Mouse (Mus musculus): ENCODE measurements at regions not wholly inside any gene's neighbourhood (a gene's known extent, or its start where the extent isn't known, plus 50 kb on each side); places are given as distances from the start of the nearest gene placed in this dataset.

DNA sequence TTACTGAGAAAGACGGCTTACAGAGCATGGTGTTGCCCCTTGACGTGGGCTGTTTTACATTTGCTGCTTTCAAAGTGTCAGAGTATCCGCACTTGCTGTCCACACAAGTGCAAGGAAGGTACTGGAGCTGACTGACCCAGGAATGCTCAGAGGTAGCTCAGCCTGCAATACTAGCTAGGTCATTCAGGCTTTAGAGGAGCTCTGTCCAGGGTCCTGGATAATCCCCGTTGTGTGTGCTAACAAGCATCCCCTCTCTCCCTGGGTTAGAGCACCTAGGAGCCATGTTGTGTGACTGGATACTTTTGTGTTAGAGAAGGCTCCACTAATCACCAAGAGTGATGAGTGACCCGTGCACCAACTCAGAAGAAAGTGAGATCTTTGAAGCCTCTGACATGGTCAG, 431.9 kb upstream of the 3110018I06Rik start:
- no peak overlapping the region for H3K9ac ChIP-seq (ENCODE audit: control insufficient read depth, low read depth, low read length, poor library complexity, severe bottlenecking)
- no peak overlapping the region for H3K27ac ChIP-seq (ENCODE audit: control insufficient read depth, low read depth, low read length)
- H3K36me3 ChIP-seq (ENCODE audit: control insufficient read depth in 1 of 2, insufficient read depth in 2 of 2, low read length in 2 of 2), result no peaks in the 10 kb centered on the region
- DNase-seq (ENCODE audit: low read depth, low spot score), result peak; percentile 1
- H3K4me1 ChIP-seq (ENCODE audit: control insufficient read depth in 1 of 2, insufficient read depth in 2 of 2, low read length in 2 of 2), result no peaks in the 10 kb centered on the region
- no peak overlapping the region for H3K4me3 ChIP-seq (ENCODE audit: control insufficient read depth in 1 of 2, insufficient read depth in 1 of 2, low read depth in 2 of 2, low read length in 2 of 2)
- H3K79me2 ChIP-seq (ENCODE audit: control insufficient read depth, insufficient read depth, low read length, poor library complexity), result no peaks in the 10 kb centered on the region
- TF ChIP-seq ELF1 (IDR thresholded peaks at IDR 0.05; ENCODE audit: low read depth, low read length) (no peak), MAZ (IDR thresholded peaks at IDR 0.05; ENCODE audit: low read depth, low read length) (no peak), CTCF (IDR thresholded peaks at IDR 0.05 in 2 of 3, conservative IDR thresholded peaks at IDR 0.05 in 1 of 3; ENCODE audit: control insufficient read depth in 1 of 3, insufficient read depth in 1 of 3, low read depth in 2 of 3, low read length in 3 of 3, poor library complexity in 1 of 3, severe bottlenecking in 1 of 3) (no peak), MEF2A (IDR thresholded peaks at IDR 0.05; ENCODE audit: extremely low read depth, insufficient replicate concordance, low read depth, low read length, poor library complexity, severe bottlenecking) (no peak), CHD1 (IDR thresholded peaks at IDR 0.05; ENCODE audit: low read depth, low read length) (no peak), E2F4 (IDR thresholded peaks at IDR 0.05; ENCODE audit: borderline replicate concordance, low read depth, low read length) (no peak), ZKSCAN1 (IDR thresholded peaks at IDR 0.05; ENCODE audit: low read depth, low read length) (no peak), GABPA (IDR thresholded peaks at IDR 0.05; ENCODE audit: low read depth, low read length) (no peak), SIN3A (IDR thresholded peaks at IDR 0.05; ENCODE audit: low read length) (no peak), NRF1 (IDR thresholded peaks at IDR 0.05; ENCODE audit: insufficient read depth, low read depth, low read length, poor library complexity, severe bottlenecking) (no peak), POLR2AphosphoS2 (IDR thresholded peaks at IDR 0.05; ENCODE audit: low read length) (no peak), EP300 (IDR thresholded peaks at IDR 0.05; ENCODE audit: low read depth in 1 of 2, low read length in 2 of 2) (no peak), MAFK (IDR thresholded peaks at IDR 0.05; ENCODE audit: borderline replicate concordance, low read depth, low read length) (no peak), USF1 (IDR thresholded peaks at IDR 0.05; ENCODE audit: low read depth, low read length) (no peak), POLR2A (IDR thresholded peaks at IDR 0.05; ENCODE audit: control insufficient read depth in 1 of 2, insufficient read depth in 1 of 2, low read depth in 1 of 2, low read length in 2 of 2, poor library complexity in 1 of 2) (no peak), MXI1 (IDR thresholded peaks at IDR 0.05; ENCODE audit: low read depth, low read length) (no peak), TCF12 (IDR thresholded peaks at IDR 0.05; ENCODE audit: low read depth, low read length) (no peak), ZNF384 (IDR thresholded peaks at IDR 0.05; ENCODE audit: low read depth, low read length) (no peak), TBP (IDR thresholded peaks at IDR 0.05; ENCODE audit: low read depth, low read length) (no peak)
- no peaks in the 10 kb centered on the region for H3K27me3 ChIP-seq (ENCODE audit: control insufficient read depth in 1 of 2, insufficient read depth in 2 of 2, low read length in 2 of 2)
- 0 out of 2 replicates have a peak, but pooled peaks cover 1% of the 10 kb centered on the region for H3K9me3 ChIP-seq (replicated peaks; ENCODE audit: insufficient read depth, low read length)

DNA sequence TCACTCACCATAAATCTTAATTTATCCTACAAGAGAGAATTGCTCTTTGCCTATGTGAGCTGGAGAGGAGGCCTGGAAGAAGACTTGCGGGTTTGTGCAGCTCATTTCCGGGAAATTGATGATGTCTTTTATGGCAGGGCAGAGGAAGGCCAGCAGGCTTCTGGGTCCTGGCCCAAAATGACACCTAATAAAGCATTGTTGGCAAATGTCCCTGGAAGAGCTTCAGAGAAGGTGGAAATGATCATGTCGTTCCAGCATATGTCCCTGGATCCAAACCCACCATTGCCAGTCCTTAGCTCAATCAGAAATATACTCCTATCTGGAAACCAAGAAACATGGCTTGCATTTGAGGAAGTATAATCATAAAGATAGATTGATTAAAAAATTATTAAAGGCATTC, 427.9 kb upstream of the 3110018I06Rik start:
- no peak overlapping the region for H3K27ac ChIP-seq (ENCODE audit: control insufficient read depth, low read depth, low read length)
- H3K4me1 ChIP-seq (ENCODE audit: control insufficient read depth in 1 of 2, insufficient read depth in 2 of 2, low read length in 2 of 2), result no peaks in the 10 kb centered on the region
- H3K4me3 ChIP-seq (ENCODE audit: control insufficient read depth in 1 of 2, insufficient read depth in 1 of 2, low read depth in 2 of 2, low read length in 2 of 2), result no peak overlapping the region
- H3K36me3 ChIP-seq (ENCODE audit: control insufficient read depth in 1 of 2, insufficient read depth in 2 of 2, low read length in 2 of 2), result no peaks in the 10 kb centered on the region
- no peak for DNase-seq (ENCODE audit: low read depth, low spot score)
- H3K27me3 ChIP-seq (ENCODE audit: control insufficient read depth in 1 of 2, insufficient read depth in 2 of 2, low read length in 2 of 2), result no peaks in the 10 kb centered on the region
- no peaks in the 10 kb centered on the region for H3K79me2 ChIP-seq (ENCODE audit: control insufficient read depth, insufficient read depth, low read length, poor library complexity)
- H3K9ac ChIP-seq (ENCODE audit: control insufficient read depth, low read depth, low read length, poor library complexity, severe bottlenecking), result no peak overlapping the region
- H3K9me3 ChIP-seq (replicated peaks; ENCODE audit: insufficient read depth, low read length), result 0 out of 2 replicates have a peak, but pooled peaks cover 1% of the 10 kb centered on the region
- TF ChIP-seq ZMIZ1 (IDR thresholded peaks at IDR 0.05; ENCODE audit: low read depth, low read length), result no peak
- TF ChIP-seq SIN3A (IDR thresholded peaks at IDR 0.05; ENCODE audit: low read length), result no peak
- TF ChIP-seq POLR2AphosphoS2 (IDR thresholded peaks at IDR 0.05; ENCODE audit: low read length), result no peak
